Mouse (Mus musculus): ENCODE results near the gene Crip1. TPM values are rescaled to one million over a fixed set of nuclear protein-coding genes. Genes with fewer than 3 reads are reported as not detected.
"Not testable (repeated sequence)": the region's sequence is repeated elsewhere in the genome, so short reads cannot be mapped to it uniquely, and the experiment has no call there.

Crip1 gene
- polyA plus RNA-seq, 1 experiment from 2014 or later, result 74.9 TPM

GRCm38 (mm10) chr12:113193423-113193822 is 47.3 kb downstream of the Crip1 start:
- 75% methylated on average over 2 of the region's 2 CpGs for WGBS
- Histone ChIP-seq H3K36me3 (peaks cover 57% of the 10 kb centered on the region), H3K4me3 (no peak overlapping the region), H3K9ac (no peak overlapping the region), H3K9me3 (no peaks in the 10 kb centered on the region), H3K27ac (replicated peaks) (no peak overlapping the region), H3K4me1 (replicated peaks) (no peaks in the 10 kb centered on the region), H3K27me3 (no peaks in the 10 kb centered on the region; the same call in 1 of the 2 replicates), H3K4me2 (no peak overlapping the region)
- ATAC-seq (ENCODE audit: low read depth), result no peak

- H3K4me1 ChIP-seq (replicated peaks); H3K9me3 ChIP-seq; H3K9ac ChIP-seq; H3K4me2 ChIP-seq; H3K27ac ChIP-seq (replicated peaks); H3K27me3 ChIP-seq; H3K36me3 ChIP-seq; ATAC-seq (ENCODE audit: low read depth); H3K4me3 ChIP-seq: not testable (repeated sequence)
- WGBS, result 98% methylated on average over 3 of the region's 6 CpGs
These were observed 53.0 kb downstream of the Crip1 start for GRCm38 (mm10) chr12:113199132-113199531.

- ATAC-seq (ENCODE audit: low read depth), result no peak
- H3K4me1 ChIP-seq (replicated peaks), result no peaks in the 10 kb centered on the region
- H3K9me3 ChIP-seq, result no peaks in the 10 kb centered on the region
- no peak overlapping the region for H3K4me3 ChIP-seq
- 93% methylated on average over 4 of the region's 4 CpGs for WGBS
- no peak overlapping the region for H3K9ac ChIP-seq
- H3K27me3 ChIP-seq, result no peaks in the 10 kb centered on the region
- H3K36me3 ChIP-seq, result no peaks in the 10 kb centered on the region
- no peak overlapping the region for H3K27ac ChIP-seq (replicated peaks)
- no peak overlapping the region for H3K4me2 ChIP-seq
These were observed 55.2 kb downstream of the Crip1 start for GRCm38 (mm10) chr12:113201301-113201700.

- no peaks in the 10 kb centered on the region for H3K36me3 ChIP-seq
- no peaks in the 10 kb centered on the region for H3K4me1 ChIP-seq (replicated peaks)
- no peak overlapping the region for H3K4me2 ChIP-seq
- no peak overlapping the region for H3K4me3 ChIP-seq
- H3K27ac ChIP-seq (replicated peaks), result no peak overlapping the region
- ATAC-seq (ENCODE audit: low read depth), result no peak
- no peaks in the 10 kb centered on the region for H3K9me3 ChIP-seq
- no peaks in the 10 kb centered on the region for H3K27me3 ChIP-seq
- H3K9ac ChIP-seq, result no peak overlapping the region
These were observed 55.9 kb downstream of the Crip1 start for GRCm38 (mm10) chr12:113202008-113202407.

Other genes starting within 250 kb of the Crip1 start
- gene Jag2, start 216.5 kb upstream of the Crip1 start, polyA plus RNA-seq (2015; fragmentation: Nextera tagmentation; extraction: Ambion mirVana), result 8.6 and 9.6 TPM in 2 replicates
- gene Nudt14, start 204.2 kb upstream of the Crip1 start, polyA plus RNA-seq (2015; fragmentation: Nextera tagmentation; extraction: Ambion mirVana), result 55.1 and 74.8 TPM in 2 replicates
- gene Btbd6, start 169.8 kb upstream of the Crip1 start, polyA plus RNA-seq (2015; fragmentation: Nextera tagmentation; extraction: Ambion mirVana), result 35.0 and 41.4 TPM in 2 replicates
- 55.8 and 55.9 TPM in 2 replicates for gene Brf1, start 145.6 kb upstream of the Crip1 start, polyA plus RNA-seq (2015; fragmentation: Nextera tagmentation; extraction: Ambion mirVana)
- 26.1 and 27.8 TPM in 2 replicates for gene Pacs2, start 131.8 kb upstream of the Crip1 start, polyA plus RNA-seq (2015; fragmentation: Nextera tagmentation; extraction: Ambion mirVana)
- not detected in 2 replicates for gene Tex22, start 71.8 kb upstream of the Crip1 start, polyA plus RNA-seq (2015; fragmentation: Nextera tagmentation; extraction: Ambion mirVana)
- 14.8 and 15.1 TPM in 2 replicates for gene Mta1, start 48.0 kb upstream of the Crip1 start, polyA plus RNA-seq (2015; fragmentation: Nextera tagmentation; extraction: Ambion mirVana)
- 301 and 350 TPM in 2 replicates for gene Crip2, start 6.1 kb upstream of the Crip1 start, polyA plus RNA-seq (2015; fragmentation: Nextera tagmentation; extraction: Ambion mirVana)
- 17.1 and 18.7 TPM in 2 replicates for gene Tedc1, start 10.1 kb downstream of the Crip1 start, polyA plus RNA-seq (2015; fragmentation: Nextera tagmentation; extraction: Ambion mirVana)
- gene Tmem121, start 39.6 kb downstream of the Crip1 start, polyA plus RNA-seq (2015; fragmentation: Nextera tagmentation; extraction: Ambion mirVana), result 33.5 and 33.9 TPM in 2 replicates

Measured in neural tube, embryonic 13.5 days (tissue).